Mouse (Mus musculus): ENCODE results near the gene Kif26b. TPM values are rescaled to one million over a fixed set of nuclear protein-coding genes. Genes with fewer than 3 reads are reported as not detected.

The Kif26b gene
- total and polyA plus RNA-seq, 3 experiments = 0.86 to 3.0 (median 2.4) TPM

DNA sequence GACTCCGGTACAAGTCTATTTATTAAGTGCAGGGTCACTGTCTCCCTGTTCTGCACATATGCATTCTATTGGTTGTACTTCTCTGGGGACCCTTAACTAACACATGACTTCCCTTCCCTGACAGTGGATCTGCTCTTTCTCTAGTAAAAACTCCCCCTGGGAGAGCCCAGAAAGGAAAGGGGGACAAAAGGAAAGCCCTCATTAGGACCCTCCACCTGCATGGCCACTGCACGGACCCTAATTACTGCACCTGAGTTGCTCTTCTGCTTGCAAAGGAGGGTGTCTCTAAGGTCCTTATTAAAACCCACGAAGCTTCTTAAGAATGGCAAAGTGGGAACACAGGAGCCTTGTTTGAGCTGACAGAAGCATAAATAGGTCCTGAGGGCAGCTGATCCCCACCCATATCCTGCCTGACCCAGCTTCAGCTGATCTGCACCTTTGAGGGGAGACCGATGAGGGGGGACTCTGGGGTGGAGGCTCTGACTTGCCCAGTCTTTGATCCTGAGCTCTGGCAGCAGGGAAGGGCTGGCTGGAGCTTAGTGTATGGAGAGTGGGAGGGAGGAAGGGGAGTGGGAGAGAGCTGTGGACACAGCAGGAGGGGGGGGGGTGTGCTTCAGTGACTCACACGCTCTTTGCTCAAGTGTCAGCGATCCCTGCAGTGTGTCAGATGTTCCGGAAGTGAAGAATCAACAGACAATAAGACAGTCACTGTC, 413.5 kb downstream of the Kif26b start:
- Histone ChIP-seq H3K4me1 (ENCODE audit: control insufficient read depth, insufficient read depth, low read length) (no peaks in the 10 kb centered on the region), H3K36me3 (ENCODE audit: control insufficient read depth, insufficient read depth, low read length) (no peaks in the 10 kb centered on the region), H3K79me2 (replicated peaks; ENCODE audit: control insufficient read depth, insufficient read depth, low read length) (no peaks in the 10 kb centered on the region), H3K9ac (ENCODE audit: low read depth, low read length) (no peak overlapping the region), H3K4me3 (no peak overlapping the region), H3K27me3 (ENCODE audit: control insufficient read depth, insufficient read depth, low read length) (no peaks in the 10 kb centered on the region), H3K27ac (no peak overlapping the region)
- no peak for DNase-seq
- TF ChIP-seq EP300 (IDR thresholded peaks at IDR 0.05; ENCODE audit: insufficient read depth, low read depth, low read length) (no peak), CTCF (IDR thresholded peaks at IDR 0.05) (no peak), POLR2A (IDR thresholded peaks at IDR 0.05; ENCODE audit: insufficient read depth, low read depth, low read length) (no peak)
- 37% methylated on average over 7 of the region's 7 CpGs for WGBS
- intact Hi-C loops (cut with DNase I) = no loop called here

DNA sequence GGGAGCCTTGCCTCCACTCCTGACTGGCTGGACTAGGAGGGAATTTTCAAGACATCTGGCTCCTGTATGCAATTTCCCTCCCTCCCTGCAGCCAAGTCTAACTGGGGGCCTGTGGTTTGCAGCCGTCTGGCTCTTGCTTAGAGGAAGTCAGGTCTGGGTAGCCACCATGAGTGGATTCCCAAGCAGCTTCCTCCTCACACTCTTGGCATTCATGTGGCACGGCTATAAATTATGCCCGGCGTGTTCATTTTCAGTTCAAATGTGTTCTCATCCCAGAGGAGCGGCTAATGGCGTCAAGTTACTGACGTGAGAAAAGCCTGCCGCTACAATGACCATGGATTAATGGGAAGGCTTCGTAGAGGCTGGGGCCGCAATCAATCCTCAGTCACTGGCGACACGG, 424.0 kb downstream of the Kif26b start:
- H3K36me3 ChIP-seq (ENCODE audit: control insufficient read depth, insufficient read depth, low read length) = no peaks in the 10 kb centered on the region
- no peak overlapping the region for H3K4me3 ChIP-seq
- H3K9ac ChIP-seq (ENCODE audit: low read depth, low read length) = no peak overlapping the region
- H3K27me3 ChIP-seq (ENCODE audit: control insufficient read depth, insufficient read depth, low read length) = no peaks in the 10 kb centered on the region
- WGBS = 86% methylated on average over 12 of the region's 12 CpGs
- H3K4me1 ChIP-seq (ENCODE audit: control insufficient read depth, insufficient read depth, low read length) = no peaks in the 10 kb centered on the region
- intact Hi-C loops (cut with DNase I) = no loop called here
- TF ChIP-seq EP300 (IDR thresholded peaks at IDR 0.05; ENCODE audit: insufficient read depth, low read depth, low read length) (no peak), CTCF (IDR thresholded peaks at IDR 0.05) (no peak), POLR2A (IDR thresholded peaks at IDR 0.05; ENCODE audit: insufficient read depth, low read depth, low read length) (no peak)
- no peak overlapping the region for H3K27ac ChIP-seq
- no peak for DNase-seq
- no peaks in the 10 kb centered on the region for H3K79me2 ChIP-seq (replicated peaks; ENCODE audit: control insufficient read depth, insufficient read depth, low read length)

DNA sequence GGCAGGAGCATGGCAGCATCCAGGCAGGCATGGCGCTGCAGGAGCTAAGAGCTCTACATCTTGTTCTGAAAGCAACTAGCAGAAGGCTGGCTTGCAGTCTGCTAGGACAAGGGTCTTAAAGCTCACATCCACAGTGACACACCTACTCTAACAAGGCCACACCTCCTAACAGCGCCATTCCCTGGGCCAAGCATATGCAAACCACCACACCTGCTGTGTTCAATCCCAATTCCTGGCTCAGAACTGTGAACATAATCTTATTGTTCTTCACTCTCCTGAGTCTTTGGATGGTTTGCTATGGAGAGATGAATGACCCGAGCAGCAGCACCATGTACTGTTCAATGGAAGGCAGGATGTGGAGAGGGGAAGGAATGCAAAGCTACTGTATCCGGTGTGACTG, 429.7 kb downstream of the Kif26b start:
- Histone ChIP-seq H3K4me3 (no peak overlapping the region), H3K79me2 (replicated peaks; ENCODE audit: control insufficient read depth, insufficient read depth, low read length) (no peaks in the 10 kb centered on the region), H3K9ac (ENCODE audit: low read depth, low read length) (no peak overlapping the region), H3K36me3 (ENCODE audit: control insufficient read depth, insufficient read depth, low read length) (no peaks in the 10 kb centered on the region), H3K27ac (no peak overlapping the region), H3K4me1 (ENCODE audit: control insufficient read depth, insufficient read depth, low read length) (no peaks in the 10 kb centered on the region), H3K27me3 (ENCODE audit: control insufficient read depth, insufficient read depth, low read length) (no peaks in the 10 kb centered on the region)
- TF ChIP-seq POLR2A (IDR thresholded peaks at IDR 0.05; ENCODE audit: insufficient read depth, low read depth, low read length) (no peak), EP300 (IDR thresholded peaks at IDR 0.05; ENCODE audit: insufficient read depth, low read depth, low read length) (no peak), CTCF (IDR thresholded peaks at IDR 0.05) (no peak)
- 84% methylated on average over 4 of the region's 4 CpGs for WGBS
- intact Hi-C loops (cut with DNase I) = no loop called here
- DNase-seq = no peak

DNA sequence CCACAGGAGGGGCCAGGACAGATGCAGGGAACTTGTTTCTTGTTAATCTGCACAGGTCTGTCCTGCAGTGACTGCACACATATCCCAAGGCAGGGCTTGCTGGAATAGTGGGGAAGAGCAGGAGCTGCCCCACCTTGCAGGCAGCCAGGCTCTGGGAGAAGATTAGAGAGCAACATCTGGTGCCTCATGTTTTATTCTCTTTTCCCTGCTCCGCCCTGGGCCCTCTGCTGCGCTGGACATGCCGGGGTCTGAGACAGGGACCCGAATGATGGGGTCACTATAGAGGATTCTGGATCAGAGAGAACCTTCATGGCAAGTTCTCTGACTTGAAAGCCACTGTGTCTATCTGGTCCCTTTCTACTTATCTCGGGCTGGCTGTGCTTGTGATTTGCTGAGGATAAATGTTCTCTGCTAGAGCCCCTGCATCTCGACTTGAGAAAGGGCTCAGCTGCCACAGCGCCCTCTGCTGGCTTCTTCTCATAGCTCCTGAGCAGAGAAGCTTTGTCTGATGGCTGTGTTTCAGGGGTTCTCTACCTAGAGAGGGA, 431.2 kb downstream of the Kif26b start:
- H3K4me3 ChIP-seq = no peak overlapping the region
- 50% methylated on average over 7 of the region's 7 CpGs for WGBS

DNA sequence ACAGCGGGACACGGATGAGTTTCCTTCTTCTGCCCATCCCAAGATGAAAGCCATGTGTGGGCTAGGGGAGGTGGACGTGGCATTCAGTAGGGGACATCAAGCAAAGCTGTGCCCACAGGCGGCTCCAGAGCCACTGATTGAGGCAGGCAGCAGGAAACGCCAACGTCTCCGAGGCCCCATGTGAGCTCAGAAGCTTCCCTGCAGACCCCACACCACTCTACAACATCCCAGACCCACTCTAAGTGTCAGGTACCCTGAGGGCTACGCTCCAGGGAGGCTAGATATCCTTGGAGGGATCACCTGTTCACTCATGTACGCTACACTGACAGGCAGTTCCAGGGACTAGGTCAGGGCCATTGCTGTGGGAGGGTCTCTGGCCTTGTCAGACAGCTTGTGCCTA, 432.7 kb downstream of the Kif26b start:
- DNase-seq = no peak
- 83% methylated on average over 9 of the region's 9 CpGs for WGBS
- H3K79me2 ChIP-seq (replicated peaks; ENCODE audit: control insufficient read depth, insufficient read depth, low read length) = no peaks in the 10 kb centered on the region
- intact Hi-C loops (cut with DNase I) = loop anchor here (2.0 to 5.0 kb wide), 2 partner anchors 181 to 435 kb away; no protein-coding TSS in a partner anchor
- H3K36me3 ChIP-seq (ENCODE audit: control insufficient read depth, insufficient read depth, low read length) = no peaks in the 10 kb centered on the region
- H3K27me3 ChIP-seq (ENCODE audit: control insufficient read depth, insufficient read depth, low read length) = no peaks in the 10 kb centered on the region
- H3K4me1 ChIP-seq (ENCODE audit: control insufficient read depth, insufficient read depth, low read length) = no peaks in the 10 kb centered on the region
- no peak for TF ChIP-seq EP300 (IDR thresholded peaks at IDR 0.05; ENCODE audit: insufficient read depth, low read depth, low read length)
- no peak for TF ChIP-seq CTCF (IDR thresholded peaks at IDR 0.05)
- no peak for TF ChIP-seq POLR2A (IDR thresholded peaks at IDR 0.05; ENCODE audit: insufficient read depth, low read depth, low read length)
- H3K27ac ChIP-seq = no peak overlapping the region
- no peak overlapping the region for H3K9ac ChIP-seq (ENCODE audit: low read depth, low read length)
- H3K4me3 ChIP-seq = no peak overlapping the region

More for the DNA sequence above, 431.2 kb downstream of the Kif26b start:
- Histone ChIP-seq H3K27ac (no peak overlapping the region), H3K9ac (ENCODE audit: low read depth, low read length) (no peak overlapping the region), H3K79me2 (replicated peaks; ENCODE audit: control insufficient read depth, insufficient read depth, low read length) (no peaks in the 10 kb centered on the region), H3K4me1 (ENCODE audit: control insufficient read depth, insufficient read depth, low read length) (no peaks in the 10 kb centered on the region), H3K36me3 (ENCODE audit: control insufficient read depth, insufficient read depth, low read length) (no peaks in the 10 kb centered on the region), H3K27me3 (ENCODE audit: control insufficient read depth, insufficient read depth, low read length) (no peaks in the 10 kb centered on the region)
- intact Hi-C loops (cut with DNase I) = loop anchor here (2.0 to 5.0 kb wide), 2 partner anchors 182 to 433 kb away; no protein-coding TSS in a partner anchor
- peak; percentile 35 to 65 for DNase-seq
- TF ChIP-seq CTCF (IDR thresholded peaks at IDR 0.05) (peak; percentile 78), EP300 (IDR thresholded peaks at IDR 0.05; ENCODE audit: insufficient read depth, low read depth, low read length) (no peak)

DNA sequence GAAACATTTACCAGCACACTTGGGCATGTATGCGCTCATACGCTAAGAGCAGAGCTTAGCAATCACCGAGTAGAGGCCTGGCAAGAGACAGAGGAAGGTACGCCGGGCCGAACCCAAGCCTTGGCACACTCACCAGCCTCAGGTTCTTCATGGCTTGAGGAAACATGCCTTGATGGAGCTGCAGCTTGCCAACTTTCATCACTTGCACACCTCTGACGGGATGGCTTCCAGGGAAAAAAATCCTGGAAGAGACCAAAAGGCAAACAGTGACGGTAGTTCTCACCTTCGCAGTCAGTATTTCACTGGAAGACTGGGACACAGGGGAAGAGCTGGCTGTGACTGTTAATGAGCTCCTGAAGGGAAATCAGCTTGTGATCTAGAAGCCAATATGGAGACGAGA, 443.1 kb downstream of the Kif26b start:
- Histone ChIP-seq H3K79me2 (replicated peaks; ENCODE audit: control insufficient read depth, insufficient read depth, low read length) (no peaks in the 10 kb centered on the region), H3K36me3 (ENCODE audit: control insufficient read depth, insufficient read depth, low read length) (no peaks in the 10 kb centered on the region), H3K4me3 (no peak overlapping the region), H3K27ac (no peak overlapping the region), H3K9ac (ENCODE audit: low read depth, low read length) (no peak overlapping the region), H3K4me1 (ENCODE audit: control insufficient read depth, insufficient read depth, low read length) (no peaks in the 10 kb centered on the region), H3K27me3 (ENCODE audit: control insufficient read depth, insufficient read depth, low read length) (no peaks in the 10 kb centered on the region)
- WGBS = 91% methylated on average over 10 of the region's 10 CpGs
- no peak for DNase-seq
- TF ChIP-seq CTCF (IDR thresholded peaks at IDR 0.05) = no peak
- intact Hi-C loops (cut with DNase I) = no loop called here
